9 mouse cellular contexts compared by ENCODE assay signal in the genomic region with DNA sequence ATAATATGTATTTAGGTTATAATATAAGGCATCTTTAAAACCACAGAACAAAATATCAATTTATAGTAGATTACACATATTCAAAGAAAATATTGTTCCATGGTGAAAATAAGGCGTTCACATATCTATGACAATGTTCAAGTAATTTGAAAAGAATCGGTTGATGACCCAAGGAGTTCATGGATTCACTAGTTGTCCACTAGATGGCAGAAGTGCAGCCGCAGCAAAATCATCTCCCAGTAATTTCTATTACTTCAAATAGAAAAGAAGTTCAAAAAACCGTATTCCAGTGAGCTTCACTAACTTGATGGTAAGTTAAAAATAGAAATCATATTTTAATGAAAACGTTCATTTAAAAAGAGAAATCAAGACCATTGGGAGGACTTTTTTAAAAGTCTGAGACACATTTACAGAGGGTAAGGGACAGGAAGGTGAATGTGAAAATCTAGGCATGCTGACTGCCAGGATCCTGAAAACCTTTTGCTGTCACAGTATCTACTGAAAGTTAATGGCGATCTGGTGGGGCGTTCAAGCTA. TPM values are rescaled to one million over a fixed set of nuclear protein-coding genes. Genes with fewer than 3 reads are reported as not detected.
DNase-seq lines count a peak whose midpoint lies in the region; ATAC-seq and TF ChIP-seq lines count a peak whose summit lies in the region.
"Had no signal": no experiment of that assay in that cellular context is flagged by ENCODE, and none has a peak within 500 bp of the region (broad histone marks: within the 10 kb centered on the region; RNA-seq: fewer than 3 reads in every experiment).

No protein-coding gene starts in this region.

- ATAC-seq in forebrain, embryonic 14.5 days, result peak; percentile 32; the same call in 1 of the 2 replicates
- no peak for ATAC-seq in forebrain, embryonic 13.5 days
- ATAC-seq in midbrain, embryonic 15.5 days (replicated peaks), result no peak

- no peak overlapping the region for H3K4me3 ChIP-seq in forebrain, embryonic 14.5 days (ENCODE audit: low read depth, low read length)
- no peak overlapping the region for H3K4me3 ChIP-seq in forebrain, embryonic 13.5 days
- H3K4me3 ChIP-seq in left cerebral cortex, adult 2 months, result no peak overlapping the region
- H3K4me3 ChIP-seq in midbrain, embryonic 15.5 days, result no peak overlapping the region

- no peak overlapping the region for H3K4me2 ChIP-seq in forebrain, embryonic 14.5 days (ENCODE audit: low read length)
- H3K4me2 ChIP-seq in forebrain, embryonic 13.5 days, result no peak overlapping the region
- H3K4me2 ChIP-seq in midbrain, embryonic 15.5 days, result no peak overlapping the region

- no peak overlapping the region for H3K9ac ChIP-seq in forebrain, embryonic 14.5 days (ENCODE audit: low read length)
- H3K9ac ChIP-seq in forebrain, embryonic 13.5 days, result no peak overlapping the region
- no peak overlapping the region for H3K9ac ChIP-seq in midbrain, embryonic 15.5 days

- H3K27ac ChIP-seq in forebrain, embryonic 14.5 days (ENCODE audit: low read depth, low read length), result no peak overlapping the region
- no peak overlapping the region for H3K27ac ChIP-seq in forebrain, embryonic 13.5 days
- H3K27ac ChIP-seq in left cerebral cortex, adult 2 months, result no peak overlapping the region
- H3K27ac ChIP-seq in midbrain, embryonic 15.5 days, result no peak overlapping the region

- WGBS in forebrain, embryonic 14.5 days, result 44% methylated on average over 7 of the region's 7 CpGs
- 32% methylated on average over 7 of the region's 7 CpGs for WGBS in forebrain, embryonic 13.5 days
- 36% methylated on average over 7 of the region's 7 CpGs for WGBS in midbrain, embryonic 15.5 days

- H3K36me3 ChIP-seq in forebrain, embryonic 14.5 days (ENCODE audit: control insufficient read depth, insufficient read depth, low read length), result no peaks in the 10 kb centered on the region
- H3K36me3 ChIP-seq in forebrain, embryonic 13.5 days (ENCODE audit: poor library complexity, severe bottlenecking), result no peaks in the 10 kb centered on the region
- no peaks in the 10 kb centered on the region for H3K36me3 ChIP-seq in midbrain, embryonic 15.5 days (replicated peaks)

- TF ChIP-seq CTCF in left cerebral cortex, adult 2 months (IDR thresholded peaks at IDR 0.05), result peak; percentile 83

- DNase-seq in forebrain, embryonic 14.5 days (ENCODE audit: low spot score), result peak; percentile 59
- DNase-seq in left cerebral cortex, adult 2 months (ENCODE audit: extremely low spot score in 1 of 2, low spot score in 2 of 2), result no peak
- DNase-seq in left cerebral cortex, postnatal 10 days (ENCODE audit: extremely low spot score in 1 of 2, low spot score in 2 of 2), result no peak
- peak; percentile 36 for DNase-seq in MEL-GATA-1-ER (ENCODE audit: extremely low read depth, low read depth)
- peak; percentile 15 for DNase-seq in lung, postnatal 14 days
- DNase-seq in thymus, postnatal 36 days, result no peak
- DNase-seq: gastrocnemius, postnatal 14 days had no signal

- H3K9me3 ChIP-seq in forebrain, embryonic 14.5 days (replicated peaks; ENCODE audit: control insufficient read depth, low read length), result no peaks in the 10 kb centered on the region
- no peaks in the 10 kb centered on the region for H3K9me3 ChIP-seq in forebrain, embryonic 13.5 days (replicated peaks)
- H3K9me3 ChIP-seq in midbrain, embryonic 15.5 days, result no peaks in the 10 kb centered on the region

- no peaks in the 10 kb centered on the region for H3K4me1 ChIP-seq in forebrain, embryonic 14.5 days (ENCODE audit: control insufficient read depth, insufficient read depth, low read length)
- H3K4me1 ChIP-seq in forebrain, embryonic 13.5 days, result no peaks in the 10 kb centered on the region
- H3K4me1 ChIP-seq in midbrain, embryonic 15.5 days, result no peaks in the 10 kb centered on the region

- H3K27me3 ChIP-seq in forebrain, embryonic 14.5 days (replicated peaks; ENCODE audit: control insufficient read depth, insufficient read depth, low read length), result no peaks in the 10 kb centered on the region
- H3K27me3 ChIP-seq in forebrain, embryonic 13.5 days, result no peaks in the 10 kb centered on the region
- H3K27me3 ChIP-seq in midbrain, embryonic 15.5 days (replicated peaks), result no peaks in the 10 kb centered on the region

- intact Hi-C loops in left cerebral cortex, adult 2 months (cut with DNase I), result loop anchor here (1.0 kb wide), 1 partner anchor 28 kb away; no protein-coding TSS in a partner anchor
- intact Hi-C loops in left cerebral cortex, postnatal 10 days (cut with DNase I), result no loop called here

RNA-seq across cellular contexts. Expression of gene Uqcrfs1, which starts 43.2 kb away (rescaled TPM):
- 270 and 273 TPM in 2 replicates for polyA plus RNA-seq in forebrain, embryonic 14.5 days (2014; fragmentation: Nextera tagmentation; extraction: Ambion mirVana)
- 256 and 258 TPM in 2 replicates for polyA plus RNA-seq in forebrain, embryonic 13.5 days (2015; fragmentation: Nextera tagmentation; extraction: Ambion mirVana)
- 100 to 1,000 TPM; 138 to 149 TPM for total RNA-seq in left cerebral cortex, adult 2 months (2021)
- total RNA-seq in left cerebral cortex, postnatal 10 days (2021), result 100 to 1,000 TPM; 169 to 173 TPM
- 254 and 256 TPM in 2 replicates for polyA plus RNA-seq in midbrain, embryonic 15.5 days (2015; fragmentation: Nextera tagmentation; extraction: Ambion mirVana)

Comparison
In these comparisons a context has a peak if more than half of its experiments do, and no peak if none do; other contexts are left out.
1. DNase-seq: peak in forebrain, embryonic 14.5 days (single experiment), MEL-GATA-1-ER (single experiment) and lung, postnatal 14 days (single experiment); none in left cerebral cortex, adult 2 months (0 of 2), left cerebral cortex, postnatal 10 days (0 of 2) and thymus, postnatal 36 days (0 of 2).